Mouse (Mus musculus) brain, embryonic 18.5 days (tissue): ENCODE measurements around the gene Srsf2.
A peak's percentile ranks its signal among the peaks of the same experiment; 100 is the strongest.

Experiments
- DNase-seq: peaks from one replicate; pipeline ENCODE4 v3.0.0-alpha.2; 2012; ENCODE audit warnings: low read depth, low spot score

The Srsf2 gene

GRCm38 (mm10) chr11:116809520-116809919, 43.4 kb downstream of the Srsf2 start:
- no peak for DNase-seq

- DNase-seq: no peak
These were observed 44.0 kb downstream of the Srsf2 start for GRCm38 (mm10) chr11:116808811-116809395.

GRCm38 (mm10) chr11:116807938-116808606, 44.8 kb downstream of the Srsf2 start:
- DNase-seq: peak; percentile 42

- DNase-seq: no peak
These were observed 45.4 kb downstream of the Srsf2 start for GRCm38 (mm10) chr11:116807526-116807925.

- DNase-seq: no peak
These were observed 45.8 kb downstream of the Srsf2 start for GRCm38 (mm10) chr11:116807116-116807515.

GRCm38 (mm10) chr11:116806136-116807071, 46.5 kb downstream of the Srsf2 start:
- no peak for DNase-seq

- DNase-seq: no peak
These were observed 50.2 kb downstream of the Srsf2 start for GRCm38 (mm10) chr11:116802709-116803108.

- DNase-seq: no peak
These were observed 51.8 kb downstream of the Srsf2 start for GRCm38 (mm10) chr11:116801106-116801505.
